Mouse (Mus musculus) limb, embryonic 13.5 days (tissue): ENCODE measurements around the gene Ets1. TPM values are rescaled to one million over a fixed set of nuclear protein-coding genes. Genes with fewer than 3 reads are reported as not detected.

ENCODE experiments used
- ATAC-seq: fragments of 200-750 bp; cut with Nextera tagmentation; 2 replicates; pipeline ENCODE4 v1.8.0; 2017; ENCODE audit warnings: low read depth, moderate number of reproducible peaks, moderate TSS enrichment; ENCODE audit not compliant: low FRiP score
- H3K27ac ChIP-seq: fragments of 300-500 bp; sonication (generic); 2 replicates; pipeline ENCODE4 v1.5.1; 2015; ENCODE audit warnings: inconsistent platforms, mild to moderate bottlenecking, moderate library complexity
- H3K27me3 ChIP-seq: fragments of 300-500 bp; sonication (generic); 2 replicates; pipeline ENCODE4 v1.6.1; 2015; ENCODE audit warnings: mild to moderate bottlenecking, inconsistent platforms
- H3K36me3 ChIP-seq: fragments of 300-500 bp; sonication (generic); 2 replicates; pipeline ENCODE4 v1.6.1; 2015; ENCODE audit warnings: inconsistent platforms, mild to moderate bottlenecking, moderate library complexity
- H3K4me1 ChIP-seq: fragments of 300-500 bp; sonication (generic); 2 replicates; pipeline ENCODE4 v1.6.1; 2015; ENCODE audit warnings: inconsistent platforms
- H3K4me2 ChIP-seq: fragments of 300-500 bp; sonication (generic); replicated peaks from 2 replicates; pipeline ENCODE4 v1.6.1; 2015; ENCODE audit warnings: inconsistent platforms, mild to moderate bottlenecking, moderate library complexity
- H3K4me3 ChIP-seq: fragments of 300-500 bp; sonication (generic); 2 replicates; pipeline ENCODE4 v1.5.1; 2015; ENCODE audit warnings: moderate library complexity, mild to moderate bottlenecking, inconsistent platforms
- H3K9ac ChIP-seq: fragments of 300-500 bp; sonication (generic); 2 replicates; pipeline ENCODE4 v1.6.1; 2015; ENCODE audit warnings: mild to moderate bottlenecking, inconsistent platforms
- H3K9me3 ChIP-seq: fragments of 300-500 bp; sonication (generic); 2 replicates; pipeline ENCODE4 v1.6.1; 2016; ENCODE audit warnings: inconsistent platforms
- WGBS: fragments of 180-500 bp; shearing (Covaris S2); methylation state at CpG from one replicate; pipeline ENCODE4 v1.1.7; 2015; 5-methylcytosine and 5-hydroxymethylcytosine counted together
- polyA plus RNA-seq: library from polyadenylated mRNA; unstranded; fragments of >200 nt; fragmentation: Nextera tagmentation; extraction: Ambion mirVana; gene quantifications from 2 replicates; pipeline ENCODE4 v1.2.1, GENCODE M21; 2015

The Ets1 gene
- polyA plus RNA-seq, 1 experiment from 2014 or later = 41.8 TPM

- Histone ChIP-seq H3K9me3 (no peaks in the 10 kb centered on the region), H3K4me2 (peak overlapping the region; percentile 73), H3K9ac (peak overlapping the region; percentile 50), H3K4me1 (peaks cover 72% of the 10 kb centered on the region), H3K27me3 (no peaks in the 10 kb centered on the region), H3K36me3 (no peaks in the 10 kb centered on the region), H3K4me3 (peak overlapping the region; percentile 35), H3K27ac (peak overlapping the region; percentile 85)
- ATAC-seq = peak; percentile 91
- under 1% methylated on average over 35 of the region's 35 CpGs for WGBS
Measured at GRCm38 (mm10) chr9:32671970-32672859, 36.2 kb downstream of the Ets1 start.

GRCm38 (mm10) chr9:32673923-32674322 is 37.9 kb downstream of the Ets1 start:
- Histone ChIP-seq H3K27ac (no peak overlapping the region), H3K4me2 (no peak overlapping the region), H3K9me3 (no peaks in the 10 kb centered on the region), H3K4me1 (peaks cover 71% of the 10 kb centered on the region), H3K4me3 (no peak overlapping the region), H3K36me3 (no peaks in the 10 kb centered on the region), H3K27me3 (no peaks in the 10 kb centered on the region), H3K9ac (no peak overlapping the region)
- no peak for ATAC-seq
- 75% methylated on average over 3 of the region's 3 CpGs for WGBS

GRCm38 (mm10) chr9:32675671-32676409 is 39.8 kb downstream of the Ets1 start:
- H3K9me3 ChIP-seq = no peaks in the 10 kb centered on the region
- 12% methylated on average over 9 of the region's 9 CpGs for WGBS
- peaks cover 62% of the 10 kb centered on the region for H3K4me1 ChIP-seq
- H3K9ac ChIP-seq = no peak overlapping the region
- no peak for ATAC-seq
- no peak overlapping the region; the same call in 1 of the 2 replicates for H3K27ac ChIP-seq
- no peak overlapping the region for H3K4me3 ChIP-seq
- H3K36me3 ChIP-seq = no peaks in the 10 kb centered on the region
- no peaks in the 10 kb centered on the region for H3K27me3 ChIP-seq
- peak overlapping the region; percentile 25; the same call in 1 of the 2 replicates for H3K4me2 ChIP-seq

- H3K9ac ChIP-seq = no peak overlapping the region
Measured at GRCm38 (mm10) chr9:32676480-32676879, 40.5 kb downstream of the Ets1 start.

GRCm38 (mm10) chr9:32677646-32678045 is 41.6 kb downstream of the Ets1 start:
- Histone ChIP-seq H3K27me3 (no peaks in the 10 kb centered on the region), H3K36me3 (no peaks in the 10 kb centered on the region), H3K4me3 (no peak overlapping the region), H3K9ac (no peak overlapping the region), H3K27ac (peak overlapping the region; percentile 48; the same call in 1 of the 2 replicates), H3K4me1 (peaks cover 44% of the 10 kb centered on the region), H3K9me3 (no peaks in the 10 kb centered on the region), H3K4me2 (no peak overlapping the region)
- no peak for ATAC-seq
- WGBS = 82% methylated on average over 6 of the region's 6 CpGs

More at GRCm38 (mm10) chr9:32676480-32676879, 40.5 kb downstream of the Ets1 start:
- ATAC-seq = no peak
- peaks cover 55% of the 10 kb centered on the region for H3K4me1 ChIP-seq
- no peaks in the 10 kb centered on the region for H3K36me3 ChIP-seq
- 12% methylated on average over 3 of the region's 3 CpGs for WGBS
- peak overlapping the region; percentile 25; the same call in 1 of the 2 replicates for H3K4me2 ChIP-seq
- no peaks in the 10 kb centered on the region for H3K9me3 ChIP-seq
- H3K4me3 ChIP-seq = no peak overlapping the region
- H3K27ac ChIP-seq = 0 out of 2 replicates have a peak overlapping the region, but pooled peaks have one; percentile 15
- H3K27me3 ChIP-seq = no peaks in the 10 kb centered on the region

- peak overlapping the region; percentile 48; the same call in 1 of the 2 replicates for H3K27ac ChIP-seq
- H3K9me3 ChIP-seq = no peaks in the 10 kb centered on the region
- ATAC-seq = no peak
- 59% methylated on average over 4 of the region's 4 CpGs for WGBS
- H3K4me2 ChIP-seq = no peak overlapping the region
- H3K4me1 ChIP-seq = peaks cover 38% of the 10 kb centered on the region
- no peak overlapping the region for H3K4me3 ChIP-seq
- no peak overlapping the region for H3K9ac ChIP-seq
- no peaks in the 10 kb centered on the region for H3K27me3 ChIP-seq
- H3K36me3 ChIP-seq = no peaks in the 10 kb centered on the region
Measured at GRCm38 (mm10) chr9:32678120-32678757, 42.2 kb downstream of the Ets1 start.

GRCm38 (mm10) chr9:32679531-32679930 is 43.5 kb downstream of the Ets1 start:
- Histone ChIP-seq H3K4me3 (no peak overlapping the region), H3K27ac (no peak overlapping the region), H3K4me2 (no peak overlapping the region), H3K27me3 (no peaks in the 10 kb centered on the region), H3K36me3 (no peaks in the 10 kb centered on the region), H3K9ac (no peak overlapping the region), H3K9me3 (no peaks in the 10 kb centered on the region), H3K4me1 (peaks cover 36% of the 10 kb centered on the region)
- WGBS = 79% methylated on average over 6 of the region's 6 CpGs
- ATAC-seq = no peak

GRCm38 (mm10) chr9:32680201-32680600 is 44.2 kb downstream of the Ets1 start:
- no peak for ATAC-seq
- Histone ChIP-seq H3K27me3 (no peaks in the 10 kb centered on the region), H3K4me3 (no peak overlapping the region), H3K4me1 (peaks cover 35% of the 10 kb centered on the region), H3K9me3 (no peaks in the 10 kb centered on the region), H3K4me2 (no peak overlapping the region), H3K36me3 (no peaks in the 10 kb centered on the region), H3K27ac (no peak overlapping the region), H3K9ac (no peak overlapping the region)
- 84% methylated on average over 2 of the region's 2 CpGs for WGBS

GRCm38 (mm10) chr9:32685793-32686558 is 50.0 kb downstream of the Ets1 start:
- Histone ChIP-seq H3K27ac (peak overlapping the region; percentile 70; the same call in 1 of the 2 replicates), H3K36me3 (no peaks in the 10 kb centered on the region), H3K4me3 (no peak overlapping the region), H3K9ac (no peak overlapping the region), H3K9me3 (no peaks in the 10 kb centered on the region), H3K4me2 (no peak overlapping the region), H3K27me3 (no peaks in the 10 kb centered on the region), H3K4me1 (peaks cover 19% of the 10 kb centered on the region)
- peak; percentile 40; the same call in 1 of the 2 replicates for ATAC-seq
- WGBS = 32% methylated on average over 8 of the region's 8 CpGs

- Histone ChIP-seq H3K4me2 (no peak overlapping the region), H3K9ac (no peak overlapping the region), H3K4me1 (peaks cover 19% of the 10 kb centered on the region), H3K27me3 (no peaks in the 10 kb centered on the region), H3K27ac (no peak overlapping the region), H3K4me3 (no peak overlapping the region), H3K9me3 (no peaks in the 10 kb centered on the region), H3K36me3 (no peaks in the 10 kb centered on the region)
- no peak for ATAC-seq
- 77% methylated on average over 2 of the region's 2 CpGs for WGBS
Measured at GRCm38 (mm10) chr9:32688351-32688750, 52.3 kb downstream of the Ets1 start.
